In the genomic region with DNA sequence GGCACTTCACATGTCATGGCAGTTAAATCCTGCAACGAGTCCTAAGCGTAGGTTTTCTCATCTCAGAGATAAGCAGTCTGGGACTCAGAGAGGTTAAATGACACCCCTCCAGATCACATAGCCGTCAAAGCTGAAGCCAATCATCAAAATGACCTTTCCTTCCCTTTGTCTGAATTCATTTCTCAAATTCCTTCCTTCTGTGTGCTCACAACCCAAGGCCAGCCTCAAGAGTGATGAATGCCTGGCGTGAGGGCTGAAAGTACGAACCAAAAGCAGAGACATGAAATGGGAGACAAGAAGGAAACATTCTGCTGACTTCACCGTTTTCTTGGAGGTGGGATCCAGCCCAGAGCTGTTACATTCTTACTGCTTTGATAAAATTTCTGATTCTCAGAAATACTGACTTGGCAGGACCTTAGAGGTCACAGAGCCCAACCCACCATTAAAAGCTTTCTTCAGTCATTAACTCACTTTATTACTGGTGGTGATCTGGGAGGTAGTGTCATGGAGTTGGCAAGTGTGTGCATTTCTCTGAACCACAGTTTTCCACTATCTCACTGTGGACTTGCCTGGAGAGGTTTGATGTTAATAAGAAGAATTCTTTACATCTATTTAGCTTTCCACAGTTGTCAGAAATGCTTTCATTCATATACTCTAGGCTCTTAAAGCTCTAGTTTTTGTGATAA, we compare ENCODE assay signal across 21 mouse cellular contexts. TPM values are rescaled to one million over a fixed set of nuclear protein-coding genes. Genes with fewer than 3 reads are reported as not detected.
A peak's percentile ranks its signal among the peaks of the same experiment; 100 is the strongest.
DNase-seq lines count a peak whose midpoint lies in the region; ATAC-seq and TF ChIP-seq lines count a peak whose summit lies in the region.
"Had no signal": no experiment of that assay in that cellular context is flagged by ENCODE, and none has a peak within 500 bp of the region (broad histone marks: within the 10 kb centered on the region; RNA-seq: fewer than 3 reads in every experiment).

No protein-coding gene starts in this region.

- H3K9ac ChIP-seq in heart, embryonic 11.5 days (ENCODE audit: low read depth, low read length): no peak overlapping the region
- no peak overlapping the region for H3K9ac ChIP-seq in midbrain, embryonic 11.5 days (ENCODE audit: low read length)
- H3K9ac ChIP-seq in midbrain, postnatal 0 days (replicated peaks; ENCODE audit: low read length, poor library complexity, severe bottlenecking): no peak overlapping the region
- H3K9ac ChIP-seq: hindbrain, embryonic 14.5 days; liver, embryonic 13.5 days; stomach, embryonic 15.5 days had no signal

- H3K27me3 ChIP-seq in heart, embryonic 11.5 days (ENCODE audit: control insufficient read depth, insufficient read depth, low read length): no peaks in the 10 kb centered on the region
- no peaks in the 10 kb centered on the region; the same call in 1 of the 2 replicates for H3K27me3 ChIP-seq in midbrain, embryonic 11.5 days (ENCODE audit: control insufficient read depth, insufficient read depth, low read length)
- H3K27me3 ChIP-seq in midbrain, postnatal 0 days (ENCODE audit: insufficient read depth, low read length): no peaks in the 10 kb centered on the region
- H3K27me3 ChIP-seq: liver, embryonic 13.5 days; stomach, embryonic 15.5 days had no signal

- peak overlapping the region; percentile 30 for H3K4me2 ChIP-seq in heart, embryonic 11.5 days
- H3K4me2 ChIP-seq in midbrain, embryonic 11.5 days: no peak overlapping the region
- H3K4me2 ChIP-seq in midbrain, postnatal 0 days (ENCODE audit: low read depth, low read length, poor library complexity, severe bottlenecking): no peak overlapping the region
- H3K4me2 ChIP-seq: hindbrain, embryonic 14.5 days; liver, embryonic 13.5 days; stomach, embryonic 15.5 days had no signal

- H3K9me3 ChIP-seq in heart, embryonic 11.5 days (replicated peaks; ENCODE audit: control insufficient read depth, low read length): no peaks in the 10 kb centered on the region
- no peaks in the 10 kb centered on the region for H3K9me3 ChIP-seq in midbrain, embryonic 11.5 days (ENCODE audit: control insufficient read depth, low read length)
- H3K9me3 ChIP-seq in midbrain, postnatal 0 days (ENCODE audit: low read length): no peaks in the 10 kb centered on the region
- H3K9me3 ChIP-seq: forebrain, embryonic 10.5 days; liver, embryonic 13.5 days; megakaryocyte, embryonic 14.5 days; stomach, embryonic 15.5 days had no signal

- H3K36me3 ChIP-seq in heart, embryonic 11.5 days (ENCODE audit: control insufficient read depth, insufficient read depth, low read length): no peaks in the 10 kb centered on the region
- no peaks in the 10 kb centered on the region for H3K36me3 ChIP-seq in midbrain, embryonic 11.5 days (ENCODE audit: control insufficient read depth, insufficient read depth, low read length)
- H3K36me3 ChIP-seq in midbrain, postnatal 0 days (ENCODE audit: insufficient read depth, low read length): no peaks in the 10 kb centered on the region
- H3K36me3 ChIP-seq: forebrain, embryonic 10.5 days; liver, embryonic 13.5 days; stomach, embryonic 15.5 days had no signal

- no peak for DNase-seq in heart, postnatal 10 days
- peak; percentile 37 for DNase-seq in midbrain, embryonic 11.5 days (ENCODE audit: low spot score, missing footprints)
- no peak for DNase-seq in midbrain, postnatal 0 days (ENCODE audit: low spot score)
- peak; percentile 42 to 55 for DNase-seq in adrenal gland, postnatal 36 days
- peak; percentile 54 for DNase-seq in testis, postnatal 14 days (ENCODE audit: low spot score)
- no peak for DNase-seq in gastrocnemius, adult 18-20 months (ENCODE audit: low spot score)
- DNase-seq: B cell, adult 2 months; cerebellum, adult 11-12 months; cerebellum, postnatal 36 days; kidney, adult 18-20 months; kidney, postnatal 25 days; liver, embryonic 13.5 days; spleen, adult 18-20 months; thymus, postnatal 25 days had no signal

- H3K4me1 ChIP-seq in heart, embryonic 11.5 days (ENCODE audit: control insufficient read depth, insufficient read depth, low read length): peaks cover 37% of the 10 kb centered on the region
- no peaks in the 10 kb centered on the region for H3K4me1 ChIP-seq in midbrain, embryonic 11.5 days (ENCODE audit: control insufficient read depth, insufficient read depth, low read length)
- no peaks in the 10 kb centered on the region for H3K4me1 ChIP-seq in midbrain, postnatal 0 days (ENCODE audit: insufficient read depth, low read length)
- H3K4me1 ChIP-seq: liver, embryonic 13.5 days had no signal

- intact Hi-C loops in heart, postnatal 10 days (cut with DNase I): loop anchor here (2.0 kb wide), 1 partner anchor 29 kb away; a partner anchor contains a TSS

- WGBS in heart, embryonic 11.5 days (ENCODE audit: insufficient replicate concordance): 25% methylated on average over 6 of the region's 6 CpGs
- 74% methylated on average over 6 of the region's 6 CpGs for WGBS in midbrain, embryonic 11.5 days
- 67% methylated on average over 6 of the region's 6 CpGs for WGBS in midbrain, postnatal 0 days

- no peak for TF ChIP-seq CTCF in midbrain, postnatal 0 days (IDR thresholded peaks at IDR 0.05)

- no peak overlapping the region for H3K4me3 ChIP-seq in heart, embryonic 11.5 days (ENCODE audit: low read depth, low read length)
- H3K4me3 ChIP-seq in midbrain, embryonic 11.5 days (ENCODE audit: low read depth, low read length): no peak overlapping the region
- H3K4me3 ChIP-seq in midbrain, postnatal 0 days (ENCODE audit: low read depth, low read length): no peak overlapping the region
- H3K4me3 ChIP-seq: forebrain, embryonic 10.5 days; liver, embryonic 13.5 days; megakaryocyte, embryonic 14.5 days; myocyte; stomach, embryonic 15.5 days had no signal

- no peak for ATAC-seq in heart, embryonic 11.5 days (replicated peaks; ENCODE audit: insufficient number of reproducible peaks, low FRiP score, low TSS enrichment)
- ATAC-seq in midbrain, embryonic 11.5 days (ENCODE audit: low FRiP score): no peak
- no peak for ATAC-seq in midbrain, postnatal 0 days (ENCODE audit: low FRiP score)
- ATAC-seq: lung, postnatal 0 days had no signal

- H3K27ac ChIP-seq in heart, embryonic 11.5 days (ENCODE audit: low read depth, low read length): peak overlapping the region; percentile 68
- H3K27ac ChIP-seq in midbrain, embryonic 11.5 days (ENCODE audit: low read depth, low read length): no peak overlapping the region
- no peak overlapping the region for H3K27ac ChIP-seq in midbrain, postnatal 0 days (ENCODE audit: low read depth, low read length)
- H3K27ac ChIP-seq: hindbrain, embryonic 14.5 days; liver, embryonic 13.5 days had no signal

RNA-seq across cellular contexts. Expression of a gene that starts 29.5 kb away (rescaled TPM):
- 30.3 and 35.7 TPM in 2 replicates for polyA plus RNA-seq in heart, embryonic 11.5 days (2014; fragmentation: Nextera tagmentation; extraction: Ambion mirVana)
- 10 to 100 TPM; 55.7 to 68.3 TPM for total RNA-seq in heart, postnatal 10 days (2021)
- 39.6 and 39.7 TPM in 2 replicates for polyA plus RNA-seq in midbrain, embryonic 11.5 days (2014; fragmentation: Nextera tagmentation; extraction: Ambion mirVana)
- total RNA-seq in midbrain, postnatal 0 days (2014; rRNA removed): 181 and 194 TPM in 2 replicates
- polyA plus RNA-seq in midbrain, postnatal 0 days (2015; fragmentation: Nextera tagmentation; extraction: Ambion mirVana): 32.0 and 40.7 TPM in 2 replicates
- 10 to 100 TPM; 56.1 to 79.1 TPM for total RNA-seq in adrenal gland, postnatal 36 days (2021)
- total RNA-seq in gastrocnemius, adult 18-20 months (2021): 10 to 100 TPM; 31.4 to 32.0 TPM

Comparison
In these comparisons a context has a peak if more than half of its experiments do, and no peak if none do; other contexts are left out.
1. DNase-seq: peak in midbrain, embryonic 11.5 days (single experiment), adrenal gland, postnatal 36 days (2 of 2) and testis, postnatal 14 days (single experiment); none in heart, postnatal 10 days (0 of 2), midbrain, postnatal 0 days (single experiment) and gastrocnemius, adult 18-20 months (single experiment).